Mouse (Mus musculus): ENCODE measurements around the gene Elk3. TPM values are rescaled to one million over a fixed set of nuclear protein-coding genes. Genes with fewer than 3 reads are reported as not detected.

Gene Elk3
- polyA plus RNA-seq, 1 experiment from 2014 or later, result 7.5 TPM

DNA sequence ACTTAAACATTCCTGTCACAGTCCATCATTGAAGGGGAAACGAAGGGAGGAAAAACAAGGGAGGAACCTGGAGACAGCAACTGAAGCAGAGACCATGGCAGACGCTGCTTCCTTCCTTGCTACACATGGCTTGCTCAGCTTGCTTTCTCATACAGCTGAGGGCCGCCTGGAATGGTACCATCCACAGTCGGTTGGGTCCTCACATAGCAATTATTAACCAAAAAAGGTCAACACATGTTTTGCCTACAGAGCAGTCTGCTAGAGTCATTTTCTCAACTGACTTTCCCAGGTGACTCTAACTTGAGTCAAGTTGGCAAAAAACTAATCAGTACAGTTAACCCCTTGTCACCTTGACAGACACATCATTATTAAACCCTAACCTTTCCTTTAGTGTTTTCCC lies 96.7 kb downstream of the Elk3 start:
- no peaks in the 10 kb centered on the region for H3K4me1 ChIP-seq
- no peak for ATAC-seq (replicated peaks)
- no peaks in the 10 kb centered on the region for H3K27me3 ChIP-seq (replicated peaks)
- H3K4me2 ChIP-seq, result no peak overlapping the region
- no peak overlapping the region for H3K9ac ChIP-seq
- H3K9me3 ChIP-seq, result no peaks in the 10 kb centered on the region
- peaks cover 35% of the 10 kb centered on the region for H3K36me3 ChIP-seq (replicated peaks)
- H3K27ac ChIP-seq, result no peak overlapping the region
- WGBS, result 73% methylated on average over 4 of the region's 4 CpGs
- H3K4me3 ChIP-seq, result no peak overlapping the region

DNA sequence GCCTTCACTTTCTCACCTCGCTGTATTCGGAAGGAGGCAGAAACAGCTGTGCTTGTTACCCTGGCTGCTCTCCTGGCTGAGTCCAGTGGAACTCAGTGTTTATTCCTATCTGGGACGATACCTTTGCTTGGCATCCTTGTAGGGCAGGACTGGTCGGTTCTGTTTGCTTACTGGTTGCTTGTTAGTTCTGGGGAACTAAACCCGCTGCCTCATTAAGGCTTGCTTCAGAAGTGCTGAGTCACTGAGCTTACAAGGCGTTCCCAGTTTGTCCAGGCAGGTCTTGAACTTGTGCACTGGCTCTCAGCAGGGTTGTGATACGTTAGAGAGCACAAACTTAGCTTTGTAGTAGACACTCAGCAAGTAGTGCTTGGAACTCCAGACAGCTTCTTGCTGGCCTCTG lies 97.6 kb downstream of the Elk3 start:
- H3K36me3 ChIP-seq (replicated peaks), result peaks cover 31% of the 10 kb centered on the region
- H3K9me3 ChIP-seq, result no peaks in the 10 kb centered on the region
- no peak overlapping the region for H3K27ac ChIP-seq
- H3K9ac ChIP-seq, result no peak overlapping the region
- no peak overlapping the region for H3K4me2 ChIP-seq
- no peak for ATAC-seq (replicated peaks)
- H3K4me1 ChIP-seq, result no peaks in the 10 kb centered on the region
- no peak overlapping the region for H3K4me3 ChIP-seq
- no peaks in the 10 kb centered on the region for H3K27me3 ChIP-seq (replicated peaks)
- WGBS, result 89% methylated on average over 7 of the region's 7 CpGs

DNA sequence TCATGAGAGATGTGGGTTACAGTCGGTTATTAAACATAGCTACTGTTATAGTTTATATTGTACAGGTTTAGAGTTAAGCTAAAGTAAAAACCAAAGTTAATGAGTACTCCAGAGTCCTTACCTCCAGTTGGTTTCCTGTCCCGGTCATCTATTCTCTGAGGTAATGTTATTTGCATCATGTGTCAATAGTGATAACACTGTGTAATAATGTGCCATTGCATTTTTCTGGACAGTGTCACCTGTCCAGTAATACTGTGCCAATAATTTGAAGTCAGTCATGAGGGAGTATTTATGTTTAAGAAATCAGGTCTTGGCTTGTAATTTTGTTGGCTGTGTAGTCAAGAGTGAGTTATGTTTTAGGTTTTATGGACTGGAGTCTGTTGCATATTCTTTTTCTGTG lies 98.2 kb downstream of the Elk3 start:
- ATAC-seq (replicated peaks), result no peak
- WGBS, result 89% methylated on average over 2 of the region's 2 CpGs
- H3K9me3 ChIP-seq, result no peaks in the 10 kb centered on the region
- H3K9ac ChIP-seq, result no peak overlapping the region
- H3K4me2 ChIP-seq, result no peak overlapping the region
- no peaks in the 10 kb centered on the region for H3K27me3 ChIP-seq (replicated peaks)
- H3K36me3 ChIP-seq (replicated peaks), result peaks cover 25% of the 10 kb centered on the region; the same call in 1 of the 2 replicates
- H3K4me3 ChIP-seq, result no peak overlapping the region
- no peak overlapping the region for H3K27ac ChIP-seq
- H3K4me1 ChIP-seq, result no peaks in the 10 kb centered on the region

DNA sequence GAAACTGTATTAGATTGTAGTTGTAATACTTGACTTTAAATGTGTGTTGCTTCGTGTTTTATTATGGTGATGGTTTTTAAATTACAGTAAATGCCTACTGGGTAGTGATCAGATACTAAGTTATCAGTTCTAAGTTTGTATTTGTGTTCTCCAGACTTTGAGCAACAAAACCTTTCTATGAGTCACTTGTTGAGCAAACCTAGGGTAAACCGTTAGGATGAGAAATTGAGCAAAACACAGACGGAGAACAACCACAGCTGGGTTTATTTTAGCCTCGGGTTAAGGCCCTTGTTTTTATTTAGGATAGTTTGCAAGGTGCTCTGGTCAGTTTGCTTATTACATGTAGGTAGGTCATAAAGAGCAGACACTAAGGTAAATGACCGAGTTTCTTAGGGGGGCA lies 103.8 kb downstream of the Elk3 start:
- H3K27ac ChIP-seq, result no peak overlapping the region
- no peaks in the 10 kb centered on the region for H3K4me1 ChIP-seq
- no peak overlapping the region for H3K4me2 ChIP-seq
- ATAC-seq (replicated peaks), result no peak
- no peak overlapping the region for H3K9ac ChIP-seq
- H3K9me3 ChIP-seq, result no peaks in the 10 kb centered on the region
- WGBS, result 89% methylated on average over 5 of the region's 5 CpGs
- 0 out of 2 replicates have a peak, but pooled peaks cover 4% of the 10 kb centered on the region for H3K36me3 ChIP-seq (replicated peaks)
- no peak overlapping the region for H3K4me3 ChIP-seq
- no peaks in the 10 kb centered on the region for H3K27me3 ChIP-seq (replicated peaks)

DNA sequence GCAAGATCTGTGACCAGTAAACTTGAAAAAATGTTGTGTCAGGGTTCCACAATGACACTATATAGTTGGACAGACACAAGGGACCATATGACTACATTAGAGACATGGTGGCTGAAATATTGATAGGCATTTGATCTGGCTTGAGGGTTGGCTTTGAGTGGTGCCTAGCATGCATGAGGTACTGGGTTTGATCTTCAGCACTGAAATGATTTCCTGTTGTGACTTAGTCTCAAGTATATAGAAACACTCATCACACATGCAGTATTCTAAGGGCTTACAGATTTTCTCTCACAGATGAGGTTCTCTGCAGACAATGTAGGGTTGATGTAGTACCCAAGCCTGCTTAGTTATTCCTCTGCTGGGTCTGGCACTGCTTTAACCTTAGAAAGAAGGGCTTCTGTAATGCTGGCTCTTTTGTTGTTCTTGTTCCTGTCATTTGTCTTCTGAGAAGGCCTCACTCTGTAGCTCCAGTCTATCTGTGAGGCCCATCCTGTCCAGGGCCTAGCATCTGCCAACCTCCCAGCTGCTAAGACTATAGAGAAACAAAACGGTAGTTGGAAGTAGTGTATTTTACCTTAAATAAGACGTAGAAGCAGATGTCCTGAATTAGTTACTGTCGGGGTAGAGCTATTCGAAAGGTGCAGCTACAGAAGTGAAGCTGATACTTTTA lies 105.5 kb downstream of the Elk3 start:
- H3K27me3 ChIP-seq (replicated peaks), result no peaks in the 10 kb centered on the region
- no peak for ATAC-seq (replicated peaks)
- H3K4me1 ChIP-seq, result no peaks in the 10 kb centered on the region
- H3K36me3 ChIP-seq (replicated peaks), result no peaks in the 10 kb centered on the region
- H3K4me3 ChIP-seq, result no peak overlapping the region
- H3K4me2 ChIP-seq, result no peak overlapping the region
- 85% methylated on average over 4 of the region's 4 CpGs for WGBS
- no peaks in the 10 kb centered on the region for H3K9me3 ChIP-seq
- H3K27ac ChIP-seq, result no peak overlapping the region
- no peak overlapping the region for H3K9ac ChIP-seq

DNA sequence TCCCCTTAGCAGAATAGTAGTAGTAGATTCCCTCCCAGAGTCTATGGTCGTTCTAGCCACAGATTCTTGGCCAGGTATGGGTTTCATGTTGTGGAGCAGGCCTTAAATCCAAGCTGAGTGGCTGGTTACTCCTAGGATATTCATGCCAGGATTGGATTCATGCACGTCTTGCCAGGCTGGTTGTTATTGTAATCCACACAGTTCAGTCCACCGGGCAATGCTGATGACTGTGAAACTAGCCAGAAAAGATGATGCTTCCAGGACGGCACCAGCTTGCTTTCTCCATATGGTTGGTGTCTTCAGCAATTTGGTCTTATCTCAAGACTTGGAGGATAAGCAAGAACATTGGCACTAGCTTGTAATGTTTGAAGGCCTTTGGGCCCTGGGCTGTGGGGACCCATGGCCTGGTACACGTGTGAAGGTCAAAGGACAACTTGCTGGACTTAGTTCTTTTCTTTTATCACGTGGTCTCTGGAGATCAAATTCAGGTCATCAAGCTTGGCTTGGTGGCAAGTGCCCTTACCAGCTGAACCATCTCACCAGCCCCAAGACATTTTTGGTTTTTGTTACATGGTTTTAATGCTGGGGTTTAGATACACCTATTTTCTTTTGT lies 109.0 kb downstream of the Elk3 start:
- H3K27me3 ChIP-seq (replicated peaks), result no peaks in the 10 kb centered on the region
- no peak overlapping the region for H3K9ac ChIP-seq
- H3K36me3 ChIP-seq (replicated peaks), result 0 out of 2 replicates have a peak, but pooled peaks cover 9% of the 10 kb centered on the region
- WGBS, result 93% methylated on average over 6 of the region's 6 CpGs
- H3K9me3 ChIP-seq, result no peaks in the 10 kb centered on the region
- 0 out of 2 replicates have a peak, but pooled peaks cover 3% of the 10 kb centered on the region for H3K4me1 ChIP-seq
- ATAC-seq (replicated peaks), result no peak
- no peak overlapping the region for H3K4me3 ChIP-seq
- no peak overlapping the region for H3K27ac ChIP-seq
- H3K4me2 ChIP-seq, result no peak overlapping the region

DNA sequence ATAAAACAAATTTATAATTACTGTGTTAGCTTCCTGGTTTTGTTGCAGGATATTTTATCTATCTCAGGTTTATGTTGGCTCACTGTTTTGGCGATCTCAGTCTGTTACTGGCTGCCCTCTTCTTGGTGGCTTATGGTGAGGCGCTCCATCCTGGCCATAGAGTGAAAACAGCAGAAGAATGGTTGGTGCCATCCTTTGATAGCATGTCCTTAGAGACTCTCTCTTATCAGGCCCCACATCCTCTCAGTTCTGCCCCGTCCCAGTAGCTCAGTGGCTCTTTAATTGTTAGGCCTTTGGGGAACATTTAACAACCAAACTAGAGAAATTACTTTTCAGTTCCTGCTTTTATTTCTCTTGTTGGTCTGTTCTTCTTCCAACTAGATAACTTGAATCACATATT lies 112.0 kb downstream of the Elk3 start:
- WGBS, result 96% methylated on average over 3 of the region's 3 CpGs
- no peak for ATAC-seq (replicated peaks)

More for the DNA sequence above, 112.0 kb downstream of the Elk3 start:
- H3K27ac ChIP-seq, result no peak overlapping the region
- no peak overlapping the region for H3K4me2 ChIP-seq
- H3K4me3 ChIP-seq, result no peak overlapping the region
- H3K4me1 ChIP-seq, result peaks cover 18% of the 10 kb centered on the region
- H3K36me3 ChIP-seq (replicated peaks), result 0 out of 2 replicates have a peak, but pooled peaks cover 9% of the 10 kb centered on the region
- no peaks in the 10 kb centered on the region for H3K27me3 ChIP-seq (replicated peaks)
- no peak overlapping the region for H3K9ac ChIP-seq
- H3K9me3 ChIP-seq, result no peaks in the 10 kb centered on the region

Other genes starting within 250 kb of the Elk3 start
- gene Cfap54, start 229.5 kb downstream of the Elk3 start, polyA plus RNA-seq (2015; fragmentation: Nextera tagmentation; extraction: Ambion mirVana), result 3.0 and 4.0 TPM in 2 replicates
- 42.2 and 45.7 TPM in 2 replicates for gene Cdk17, start 150.3 kb downstream of the Elk3 start, polyA plus RNA-seq (2015; fragmentation: Nextera tagmentation; extraction: Ambion mirVana)
- gene Lta4h, start 142.3 kb upstream of the Elk3 start, polyA plus RNA-seq (2015; fragmentation: Nextera tagmentation; extraction: Ambion mirVana), result 84.9 and 85.9 TPM in 2 replicates
- 0.35 TPM in 1 of 2 replicates, not detected in the other for gene Hal, start 177.6 kb upstream of the Elk3 start, polyA plus RNA-seq (2015; fragmentation: Nextera tagmentation; extraction: Ambion mirVana)
- gene Amdhd1, start 228.9 kb upstream of the Elk3 start, polyA plus RNA-seq (2015; fragmentation: Nextera tagmentation; extraction: Ambion mirVana), result 0.06 and 0.11 TPM in 2 replicates
- gene Ccdc38, start 229.5 kb upstream of the Elk3 start, polyA plus RNA-seq (2015; fragmentation: Nextera tagmentation; extraction: Ambion mirVana), result 0.30 and 0.33 TPM in 2 replicates